Mouse (Mus musculus) adrenal gland, postnatal 25 days (tissue): ENCODE measurements around the gene Mdga2. TPM values are rescaled to one million over a fixed set of nuclear protein-coding genes. Genes with fewer than 3 reads are reported as not detected.

Experiments
- DNase-seq: peaks from one replicate; pipeline ENCODE4 v3.0.0; 2021; ENCODE audit warnings: mixed read lengths
- total RNA-seq: library from RNA; stranded (reverse); gene quantifications from 2 replicates; pipeline ENCODE4 v1.2.3, GENCODE M21; 2021

Gene Mdga2
- total RNA-seq, 1 experiment from 2014 or later: 2.9 TPM

DNA sequence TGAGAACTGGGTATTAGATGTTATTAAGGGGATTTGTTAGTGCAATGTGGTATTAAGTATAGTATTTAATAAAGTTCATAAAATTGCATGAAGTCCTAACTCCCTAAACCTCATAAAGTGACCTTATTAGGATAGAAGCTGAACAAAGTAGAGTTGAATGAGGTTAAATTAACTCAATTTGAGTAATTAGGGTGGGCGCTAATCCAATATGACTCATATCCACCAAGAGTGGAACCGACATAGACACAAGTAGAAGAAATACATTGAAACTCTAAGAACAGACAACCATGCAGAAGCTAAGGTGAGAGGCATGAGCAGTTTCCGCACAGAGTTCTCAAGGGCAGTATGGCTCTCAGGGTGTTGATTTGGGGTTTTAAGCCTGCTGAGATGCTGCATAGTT lies 165.7 kb downstream of the Mdga2 start:
- DNase-seq: no peak

DNA sequence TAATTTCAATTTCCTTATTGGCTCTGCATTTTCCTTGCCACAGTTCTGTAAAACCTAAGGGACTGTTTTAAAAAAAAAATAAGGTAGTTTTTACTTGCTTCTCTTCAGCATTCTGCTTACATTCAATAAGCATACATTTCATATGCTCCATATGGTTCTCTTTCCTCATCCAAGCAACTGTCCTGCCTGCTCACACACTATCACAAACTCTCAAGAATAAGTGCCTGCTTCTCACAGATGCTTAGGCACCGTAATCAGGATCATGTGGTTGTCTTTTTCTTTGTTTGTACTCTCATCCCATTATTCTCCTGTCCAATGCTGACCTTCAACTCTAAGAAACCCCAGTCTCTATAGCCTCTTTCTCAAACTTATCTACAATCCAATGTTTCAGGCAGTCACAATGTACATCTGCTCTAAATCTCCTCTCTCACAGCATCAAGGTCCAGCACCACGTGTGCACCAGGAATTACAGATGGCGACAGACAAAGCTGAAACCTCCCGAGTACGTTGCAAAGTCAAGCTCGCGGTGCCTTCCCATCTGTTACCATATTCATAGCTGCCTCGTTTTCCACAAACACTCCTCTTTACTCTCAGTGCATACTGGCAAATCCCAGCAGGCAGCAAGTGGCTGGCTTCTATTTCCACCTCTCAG lies 177.1 kb downstream of the Mdga2 start:
- no peak for DNase-seq

DNA sequence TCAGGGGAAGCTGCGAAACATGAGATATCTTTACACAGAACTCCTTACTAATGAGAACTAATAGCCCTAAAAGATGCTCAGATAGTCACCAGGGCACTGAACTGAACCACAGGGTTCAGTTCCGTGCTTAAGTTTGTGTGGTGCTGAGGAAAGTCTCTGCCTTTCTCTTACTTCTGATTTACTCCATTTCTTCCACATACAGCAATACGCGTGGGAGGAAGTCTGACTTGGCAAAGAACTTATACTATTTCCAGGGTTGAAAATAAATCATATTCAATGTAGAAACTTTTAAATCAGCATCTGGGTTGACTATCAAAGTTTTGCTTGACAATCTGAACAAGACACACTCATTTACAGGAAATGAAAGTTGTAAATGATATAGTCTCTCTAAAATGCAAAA lies 180.5 kb downstream of the Mdga2 start:
- no peak for DNase-seq

DNA sequence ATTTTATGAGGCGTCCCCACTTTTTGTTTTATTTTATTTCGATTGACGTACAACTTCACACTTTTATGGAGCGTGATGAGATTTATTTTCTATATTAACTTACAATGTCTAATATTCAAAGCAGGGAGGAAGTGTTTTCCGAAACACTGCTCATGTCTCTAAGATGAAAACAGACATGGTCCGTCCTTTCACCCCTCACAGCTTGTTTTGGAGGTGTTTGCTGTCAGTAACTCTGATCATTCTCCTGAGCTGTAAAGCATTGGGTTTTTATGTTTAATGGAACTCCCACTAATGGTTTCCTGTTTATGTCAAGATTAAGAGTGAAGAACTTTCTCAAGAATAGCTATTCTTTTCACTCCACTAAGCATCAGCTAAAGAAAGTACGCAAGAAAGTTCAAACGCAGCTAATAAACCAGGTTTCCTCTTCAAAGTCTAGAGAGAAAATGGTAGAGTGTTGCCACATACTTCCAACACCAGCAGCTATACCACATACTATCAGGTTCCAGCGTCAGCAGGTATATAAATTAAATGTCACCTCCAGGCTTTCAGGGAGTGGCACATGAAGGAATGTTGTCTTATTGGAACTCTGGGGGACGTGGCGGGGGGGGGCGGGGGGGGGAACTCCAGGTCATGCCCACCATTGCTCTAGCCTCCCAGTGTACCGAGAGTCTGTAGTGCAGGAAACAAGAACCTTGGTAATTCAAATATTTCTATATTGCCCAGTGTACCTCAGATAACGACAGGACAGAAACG lies 186.7 kb downstream of the Mdga2 start:
- DNase-seq: no peak

DNA sequence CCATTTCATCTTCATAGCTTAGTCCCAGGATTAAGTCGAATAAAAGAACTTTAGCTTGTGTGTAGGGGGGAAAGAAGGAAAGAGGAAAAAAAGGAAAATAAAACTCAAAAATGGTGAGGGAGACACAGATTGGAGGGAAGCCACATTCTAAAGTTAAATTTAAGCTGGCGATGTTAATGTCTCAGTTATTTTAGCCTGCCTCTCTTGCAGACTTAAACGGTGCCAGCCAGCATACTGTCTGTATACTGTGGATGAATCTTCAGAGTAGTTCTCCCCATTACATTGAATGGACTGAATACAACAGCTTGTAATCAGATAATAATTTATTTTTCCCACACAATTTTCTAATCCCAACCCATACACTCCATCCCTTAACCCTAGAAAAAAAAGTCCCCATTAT lies 205.2 kb downstream of the Mdga2 start:
- no peak for DNase-seq

DNA sequence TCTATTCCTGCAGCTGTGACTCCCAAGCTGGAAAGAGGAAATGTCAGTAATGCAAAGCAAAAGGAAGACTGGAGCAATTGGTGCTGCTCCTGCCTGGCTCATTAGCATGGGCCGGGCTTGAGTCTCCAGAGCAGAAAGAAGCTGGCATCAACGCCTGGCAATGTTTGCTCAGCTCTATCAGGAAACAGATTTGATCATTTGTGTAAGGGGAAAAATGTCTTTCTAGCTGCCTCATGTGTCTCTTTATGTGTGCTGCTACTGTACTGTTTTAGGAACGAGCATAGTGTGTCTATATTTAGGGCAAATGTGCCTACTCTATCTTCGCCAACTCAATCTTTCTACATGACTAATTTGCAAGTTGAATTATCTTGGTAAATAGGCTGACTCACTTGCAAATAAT lies 211.0 kb downstream of the Mdga2 start:
- no peak for DNase-seq

DNA sequence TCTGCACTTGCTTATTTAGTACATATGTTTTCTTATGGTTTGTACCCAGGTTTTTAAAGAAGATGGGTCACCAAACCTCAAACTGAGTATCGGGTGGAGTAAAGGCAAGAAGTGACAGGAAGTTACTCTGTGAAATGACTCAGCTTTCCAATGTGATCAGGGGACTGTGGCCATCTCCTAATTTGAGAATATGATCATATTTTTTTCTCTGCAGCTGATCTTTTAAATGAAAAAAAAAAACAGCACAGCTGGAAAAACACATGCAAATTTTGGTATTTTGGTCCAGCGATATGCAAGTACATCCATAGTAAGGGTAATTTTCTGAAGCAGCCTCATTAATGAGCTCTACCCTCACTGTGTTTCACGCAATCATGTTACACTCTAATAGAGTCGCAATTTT lies 212.0 kb downstream of the Mdga2 start:
- no peak for DNase-seq

DNA sequence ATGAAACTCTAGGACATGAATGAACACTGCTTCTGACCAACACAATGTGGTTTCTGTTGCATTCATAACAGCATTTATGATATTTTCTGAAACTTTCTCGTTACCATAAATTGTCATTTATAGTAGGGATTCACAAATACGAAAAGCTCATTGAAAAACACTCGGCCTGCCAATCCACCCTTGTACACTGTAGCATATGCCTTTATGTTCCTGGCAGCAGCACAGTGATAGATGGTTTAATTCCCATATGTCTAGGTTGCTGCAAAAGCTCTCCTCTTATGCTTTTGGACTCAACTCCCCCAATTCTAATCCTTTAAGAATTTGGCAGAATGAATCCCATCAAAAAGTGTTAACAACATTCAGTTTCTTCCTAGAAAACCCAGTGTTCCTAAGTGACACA lies 213.2 kb downstream of the Mdga2 start:
- DNase-seq: no peak

DNA sequence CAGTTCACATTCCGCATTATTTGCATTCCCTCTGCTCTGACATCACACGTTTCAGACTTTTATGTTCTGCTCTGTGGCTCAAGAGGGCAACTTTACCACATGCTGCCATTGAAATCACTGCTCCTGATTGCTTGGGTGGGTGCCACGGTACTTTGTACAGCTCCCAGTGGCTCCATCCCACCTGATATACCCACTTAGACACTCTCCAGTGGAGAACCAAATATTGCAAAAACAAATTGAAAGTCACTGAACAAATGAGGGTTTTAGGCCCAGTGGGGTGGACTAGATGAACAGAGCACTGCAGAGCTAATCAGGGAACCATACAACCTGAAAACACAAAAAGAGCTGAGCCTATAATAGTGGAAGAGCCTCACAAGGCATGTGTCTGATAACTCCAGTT lies 268.2 kb downstream of the Mdga2 start:
- no peak for DNase-seq

DNA sequence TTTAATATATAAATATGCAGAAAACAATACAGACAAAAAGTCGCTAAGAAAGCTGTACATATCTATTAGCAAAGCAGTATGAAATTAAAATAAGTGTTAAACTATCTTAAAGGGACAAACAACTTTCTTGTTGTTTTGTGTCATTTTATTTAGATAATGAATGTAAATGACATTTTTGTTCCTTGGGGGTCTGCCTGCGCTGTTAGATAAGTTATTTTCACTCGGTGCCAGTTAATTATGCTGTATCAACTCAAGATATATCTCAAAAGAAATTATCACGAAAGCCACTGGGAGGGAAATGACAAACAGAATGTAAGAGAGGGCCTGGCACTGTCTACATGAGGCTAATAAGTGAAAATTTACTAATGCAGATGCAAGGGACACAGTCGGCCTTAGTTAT lies 306.6 kb downstream of the Mdga2 start:
- no peak for DNase-seq

DNA sequence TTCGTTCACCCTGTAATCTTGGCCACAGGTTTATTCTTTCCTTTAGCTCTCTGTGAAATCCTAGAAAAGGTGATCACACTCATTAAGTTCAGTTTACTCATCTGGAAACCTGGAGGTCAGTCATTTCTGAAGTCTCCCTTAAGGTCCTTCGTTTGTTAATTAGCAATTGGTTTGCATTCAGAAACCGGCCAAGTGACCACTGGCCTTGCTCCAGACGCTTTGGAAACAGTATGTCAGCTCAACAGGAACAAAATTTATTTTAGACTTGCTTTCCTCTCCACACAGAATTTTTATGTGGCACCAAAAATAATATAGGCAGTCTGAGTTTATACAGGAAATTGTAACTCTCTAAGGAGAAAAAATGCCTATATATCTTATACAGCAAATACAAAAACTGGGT lies 323.0 kb downstream of the Mdga2 start:
- no peak for DNase-seq

DNA sequence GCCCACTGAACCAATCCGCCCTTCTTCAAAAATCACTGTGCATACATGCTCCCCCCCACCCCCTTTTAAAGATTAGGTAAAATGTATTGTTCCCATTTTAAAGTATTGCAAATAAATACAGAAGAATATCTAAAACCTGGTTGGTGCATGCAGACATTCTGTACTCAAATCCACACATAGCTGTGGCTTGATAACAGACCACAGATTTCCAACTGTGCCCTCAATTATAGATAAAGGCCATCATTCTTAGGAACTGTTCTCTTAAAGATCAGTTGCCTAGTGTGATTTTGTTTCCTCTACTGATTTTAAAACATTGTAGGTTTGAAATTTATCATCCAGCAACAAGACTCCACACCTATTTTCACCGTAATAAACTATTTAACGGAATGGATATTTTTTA lies 325.6 kb downstream of the Mdga2 start:
- DNase-seq: no peak

DNA sequence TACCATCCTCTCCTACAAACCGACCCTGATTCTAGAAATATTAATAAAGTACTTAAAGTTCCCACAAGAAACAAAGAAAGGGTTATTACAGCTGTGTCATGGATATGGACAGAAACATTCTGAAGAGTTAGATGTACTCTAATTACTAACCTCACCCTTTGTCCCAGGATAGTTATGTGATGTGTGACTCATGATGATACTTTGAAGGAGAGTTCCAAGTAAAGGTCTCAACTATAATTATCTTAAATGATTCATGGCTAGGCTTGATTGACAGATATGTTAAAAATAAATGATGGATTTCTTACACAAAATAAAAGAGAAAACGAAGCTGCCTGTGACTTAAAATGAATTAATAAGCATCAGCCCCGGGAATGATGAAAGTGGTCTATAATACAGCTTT lies 332.1 kb downstream of the Mdga2 start:
- DNase-seq: no peak

DNA sequence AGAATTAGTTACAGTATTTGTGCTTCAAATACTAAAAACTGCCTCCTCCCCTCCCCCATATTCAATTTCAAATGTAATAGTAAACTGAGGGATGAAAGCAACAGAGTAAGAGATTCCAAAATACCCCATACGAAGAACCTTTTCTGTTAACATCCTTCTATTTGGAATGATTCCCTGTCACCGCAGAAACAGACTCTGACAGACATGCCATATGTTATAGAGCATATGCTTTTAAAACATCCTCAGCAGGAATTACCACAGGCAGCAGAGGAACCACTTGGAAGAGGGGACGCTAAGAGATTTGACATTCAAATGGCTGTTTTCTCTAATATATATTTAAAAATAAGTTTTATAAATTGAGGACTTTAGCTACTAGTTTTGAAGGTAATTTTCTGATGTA lies 333.1 kb downstream of the Mdga2 start:
- no peak for DNase-seq

DNA sequence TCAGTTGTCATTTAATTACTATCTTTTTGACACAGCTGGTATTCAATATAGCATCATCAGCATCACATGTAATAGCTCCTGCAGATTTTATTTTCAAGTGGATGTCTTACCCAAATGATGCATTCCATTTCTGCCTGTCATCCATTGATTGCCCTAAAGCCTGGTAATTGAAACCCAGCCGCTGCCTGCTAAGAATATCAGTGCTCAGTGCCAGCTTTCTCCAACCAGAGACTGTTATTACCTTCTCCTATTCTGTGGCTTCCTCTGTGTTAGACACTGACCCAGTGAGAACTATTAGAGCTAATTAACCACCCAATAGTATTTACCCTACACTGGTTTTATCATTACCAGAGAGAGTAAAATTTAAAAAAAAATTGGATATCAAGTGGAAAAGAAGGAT lies 333.7 kb downstream of the Mdga2 start:
- DNase-seq: no peak

DNA sequence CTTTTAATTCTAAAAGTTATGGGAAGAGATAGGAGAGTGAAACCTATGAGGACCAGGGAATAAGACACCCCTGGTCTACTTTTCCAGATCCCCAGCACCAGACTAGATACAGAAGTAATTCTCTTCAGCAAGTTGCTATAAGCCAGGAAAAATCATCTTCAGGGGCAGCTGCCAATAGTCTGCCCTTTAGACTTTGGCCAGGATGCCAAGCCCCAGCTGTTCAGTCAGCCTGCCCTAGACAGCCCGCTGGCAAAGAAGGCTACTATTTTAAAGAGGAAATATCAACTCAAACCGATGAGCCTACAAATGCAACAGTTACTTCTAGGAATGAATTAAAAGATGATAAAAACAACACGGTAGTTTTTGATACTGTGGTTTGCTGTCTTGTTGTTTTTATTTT lies 356.1 kb downstream of the Mdga2 start:
- DNase-seq: no peak

DNA sequence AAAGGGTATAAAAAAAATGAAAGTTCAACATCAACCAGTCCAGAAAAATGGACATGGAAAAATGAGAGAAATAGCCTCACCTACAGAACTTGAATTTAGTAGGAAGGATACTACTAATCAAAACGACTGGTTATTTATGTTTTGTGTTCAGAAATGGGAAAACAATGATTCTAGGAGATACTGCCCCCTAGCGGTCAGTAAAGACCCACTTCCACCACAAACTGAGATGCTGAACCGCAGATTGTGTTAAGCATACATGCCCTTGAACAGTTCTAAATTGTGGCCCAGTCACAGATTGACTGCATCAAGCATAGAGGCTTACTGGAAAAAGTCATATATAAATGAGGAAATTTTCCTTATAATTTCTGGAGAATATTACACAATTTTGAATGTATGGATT lies 369.2 kb downstream of the Mdga2 start:
- DNase-seq: no peak

DNA sequence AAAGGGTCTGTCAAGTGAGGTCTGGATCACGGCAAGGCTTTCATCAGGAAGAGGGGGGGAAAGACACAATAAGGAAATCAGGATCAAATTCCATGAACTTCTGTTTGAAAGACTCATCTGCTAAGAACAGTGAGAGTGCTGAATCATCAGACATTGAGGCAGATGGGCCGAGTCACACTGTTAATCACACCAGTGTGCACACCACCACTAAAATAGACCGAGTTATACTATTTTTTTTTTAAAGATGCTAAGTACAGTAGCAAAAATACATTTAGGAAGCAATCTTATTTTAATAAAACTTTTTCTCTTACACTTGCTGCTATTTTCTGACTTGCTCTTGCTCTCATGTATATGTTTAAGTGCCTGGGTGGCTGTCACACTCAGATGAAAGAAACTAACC lies 382.0 kb downstream of the Mdga2 start:
- no peak for DNase-seq

DNA sequence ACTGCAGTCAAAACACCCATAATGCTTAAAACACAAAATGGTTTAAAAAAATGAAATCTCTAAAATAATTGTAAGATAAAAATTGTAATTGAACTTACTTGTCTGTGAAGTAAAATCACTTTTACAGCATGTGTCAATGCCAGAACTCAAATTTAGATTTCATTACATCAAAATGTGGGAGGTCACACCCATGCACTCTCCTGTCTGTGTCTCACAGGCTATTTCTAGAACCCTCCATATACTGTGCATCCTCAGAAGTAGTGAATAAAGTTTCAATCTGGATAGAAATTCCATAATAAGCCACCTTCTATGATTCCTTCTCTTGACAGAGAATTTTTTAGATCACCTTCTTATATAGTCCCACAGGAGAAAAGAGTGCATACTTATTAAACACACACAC lies 466.7 kb downstream of the Mdga2 start:
- DNase-seq: no peak

DNA sequence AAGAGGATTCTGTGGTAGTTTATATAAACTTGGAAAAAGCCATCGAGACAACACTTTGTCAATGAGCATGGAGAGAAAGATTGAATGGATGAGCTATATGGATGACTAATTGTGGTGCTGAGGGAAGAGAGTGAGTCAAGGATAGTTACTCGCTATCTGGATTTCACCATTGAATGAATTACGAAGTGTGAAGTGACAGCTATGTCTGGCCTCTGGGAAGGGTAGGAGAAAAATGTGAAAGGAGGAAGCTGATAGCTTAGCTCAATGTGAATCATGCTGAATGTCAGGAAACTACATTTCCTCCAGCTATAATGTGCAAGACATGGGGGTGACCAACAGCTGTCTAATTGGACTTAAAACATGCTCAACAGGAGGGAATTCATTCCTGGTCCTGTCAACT lies 487.8 kb downstream of the Mdga2 start:
- DNase-seq: no peak

DNA sequence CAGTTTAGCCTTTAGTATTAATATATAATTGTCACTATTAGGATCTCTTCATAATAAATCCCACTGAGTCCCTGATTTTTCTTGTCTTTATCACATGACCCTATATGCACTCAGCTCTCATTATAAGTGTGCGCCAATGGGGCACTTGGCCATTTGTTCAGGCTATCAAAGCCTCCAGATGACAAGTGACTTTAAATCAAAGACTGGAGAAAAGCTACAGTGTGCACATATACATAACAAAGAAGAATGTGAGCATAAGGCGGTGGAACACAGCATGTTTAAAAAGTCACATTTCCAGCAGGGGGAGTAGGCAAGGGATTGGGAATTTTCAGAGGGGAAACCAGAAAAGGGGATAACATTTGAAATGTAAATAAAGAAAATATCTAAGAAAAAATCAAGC lies 497.9 kb downstream of the Mdga2 start:
- no peak for DNase-seq

DNA sequence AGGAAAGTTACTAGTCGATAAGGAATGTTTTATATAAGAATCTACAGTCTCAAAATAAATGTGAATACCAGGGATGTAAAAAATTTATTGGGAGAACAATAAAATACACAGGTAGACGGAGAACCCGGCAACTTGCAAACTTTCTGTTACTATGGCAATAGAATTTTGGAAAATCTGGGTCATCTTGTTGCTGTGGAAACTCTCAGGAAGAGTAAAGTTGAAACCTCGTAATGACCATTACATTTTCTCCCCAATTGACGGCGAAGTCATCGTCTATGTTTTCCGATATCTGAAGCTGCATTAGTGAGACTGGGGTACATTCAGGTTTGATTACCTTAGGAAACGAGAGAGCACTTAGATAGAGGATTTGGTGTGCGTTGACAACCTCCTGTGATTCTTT lies 514.0 kb downstream of the Mdga2 start:
- no peak for DNase-seq

DNA sequence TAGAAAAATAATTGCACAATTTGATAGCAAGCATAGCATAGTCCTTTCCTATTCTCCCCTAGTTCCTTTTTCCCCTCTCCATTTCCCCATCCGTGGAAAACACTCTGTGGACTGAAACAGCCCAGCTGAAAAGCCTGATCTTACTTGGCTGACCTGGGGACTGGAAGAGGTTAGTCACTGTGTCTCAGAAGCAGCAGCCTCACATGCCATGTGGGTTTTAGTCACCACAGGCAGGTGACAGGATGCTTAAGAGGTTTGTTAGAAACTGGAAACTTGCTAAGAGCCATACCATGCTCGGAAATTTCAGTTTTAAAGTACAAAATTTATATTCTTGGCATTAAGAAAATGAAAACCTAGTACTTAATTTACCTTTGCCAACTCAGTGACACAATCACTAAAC lies 514.9 kb downstream of the Mdga2 start:
- DNase-seq: no peak

DNA sequence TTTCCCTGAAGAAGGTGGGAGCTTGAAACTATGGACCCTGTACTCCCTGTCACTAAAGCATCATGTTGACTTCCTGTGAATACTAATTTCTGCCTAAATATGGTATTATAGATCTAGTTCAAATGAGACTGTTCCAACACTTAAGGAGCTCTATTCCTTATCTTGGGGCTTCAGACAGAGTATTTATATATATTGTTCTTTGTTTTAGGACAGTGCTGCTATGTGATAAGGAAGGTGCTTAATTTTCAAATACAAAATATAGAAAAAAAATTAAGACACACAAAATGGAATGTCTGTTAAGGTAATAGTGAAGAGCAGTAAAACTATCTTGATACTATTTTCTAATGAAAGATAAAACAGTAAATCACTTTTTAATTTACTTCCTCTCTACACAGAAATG lies 517.3 kb downstream of the Mdga2 start:
- DNase-seq: no peak

DNA sequence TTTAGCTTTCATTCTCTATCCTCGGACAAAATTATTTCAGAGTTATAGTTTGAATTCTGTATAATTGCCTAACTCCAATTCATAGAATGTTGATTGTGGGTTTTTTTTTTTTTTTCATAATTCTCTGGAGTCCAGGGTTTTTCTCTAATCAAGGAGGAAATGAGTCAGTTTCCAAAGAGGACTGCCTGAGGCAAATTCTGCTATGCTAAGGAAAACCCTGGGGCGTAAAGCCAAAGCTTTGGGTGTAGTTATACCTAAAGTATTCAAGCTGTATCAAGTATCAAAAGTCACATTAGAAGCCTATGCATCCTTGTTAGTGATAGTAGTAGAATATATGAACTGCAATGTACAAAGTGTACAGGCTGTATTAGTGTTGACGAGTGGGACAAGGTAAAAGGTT lies 519.6 kb downstream of the Mdga2 start:
- DNase-seq: no peak
